Mouse (Mus musculus): Measurements from ENCODE around the gene Eif3c. TPM values are rescaled to one million over a fixed set of nuclear protein-coding genes. Genes with fewer than 3 reads are reported as not detected.

The Eif3c gene
- polyA plus RNA-seq, 1 experiment = 144 TPM

DNA sequence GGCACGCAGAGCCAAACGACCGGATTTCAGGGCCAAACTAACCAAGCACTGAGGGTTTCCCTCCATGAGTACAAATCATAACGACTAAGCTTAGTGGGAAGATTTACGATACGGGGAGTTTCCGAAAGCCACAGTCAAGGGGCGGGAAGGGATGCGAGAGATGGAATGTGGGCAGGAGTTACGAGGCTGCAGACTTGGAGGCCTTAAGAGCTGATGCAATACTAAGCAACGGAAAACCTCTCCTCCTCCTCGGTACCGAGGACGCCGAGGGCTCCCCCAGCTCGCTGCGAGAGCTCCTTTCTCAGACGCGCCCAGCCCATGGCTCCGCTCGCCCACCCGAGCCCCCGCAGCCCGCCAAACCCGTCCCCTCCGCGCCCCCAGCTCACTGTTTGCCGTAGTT is 518 bp downstream of the Eif3c start:
- Histone ChIP-seq H3K36me3 (ENCODE audit: control insufficient read depth, insufficient read depth, low read length) (peaks cover 3% of the 10 kb centered on the region; the same call in 1 of the 2 replicates), H3K4me1 (ENCODE audit: control insufficient read depth, insufficient read depth, low read length) (peaks cover 2% of the 10 kb centered on the region), H3K27ac (ENCODE audit: control insufficient read depth, insufficient read depth, low read depth, low read length) (peak overlapping the region; percentile 84), H3K27me3 (ENCODE audit: control insufficient read depth, insufficient read depth, low read length) (no peaks in the 10 kb centered on the region), H3K4me3 (ENCODE audit: control insufficient read depth, low read depth, low read length) (peak overlapping the region; percentile 97)
- TF ChIP-seq CTCF (IDR thresholded peaks at IDR 0.05; ENCODE audit: control insufficient read depth, insufficient read depth, insufficient replicate concordance, low read depth, low read length) (no peak), POLR2A (IDR thresholded peaks at IDR 0.05; ENCODE audit: control insufficient read depth, low read depth, low read length) (no peak)

DNA sequence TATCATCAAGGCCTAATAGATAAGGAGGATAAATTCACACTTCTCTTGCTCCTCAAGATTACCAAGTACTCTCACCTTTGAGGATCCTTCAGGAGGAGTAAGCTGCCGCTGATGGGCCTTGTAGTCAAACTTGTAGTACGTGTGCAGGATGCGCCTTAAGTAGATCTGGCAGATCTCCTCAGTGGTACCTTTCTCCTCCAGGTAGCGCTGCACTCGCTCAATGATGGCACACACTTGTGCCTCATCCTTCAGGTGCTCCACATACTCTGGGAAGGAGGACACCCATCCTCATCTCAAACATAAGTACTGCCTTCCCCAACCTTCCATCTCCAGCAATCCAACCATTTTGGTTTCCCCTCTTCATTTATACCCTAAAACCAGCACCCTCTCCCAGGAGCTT is 9.6 kb downstream of the Eif3c start:
- Histone ChIP-seq H3K36me3 (ENCODE audit: control insufficient read depth, insufficient read depth, low read length) (peaks cover 4% of the 10 kb centered on the region), H3K27me3 (ENCODE audit: control insufficient read depth, insufficient read depth, low read length) (no peaks in the 10 kb centered on the region), H3K4me3 (ENCODE audit: control insufficient read depth, low read depth, low read length) (no peak overlapping the region), H3K27ac (ENCODE audit: control insufficient read depth, insufficient read depth, low read depth, low read length) (no peak overlapping the region), H3K4me1 (ENCODE audit: control insufficient read depth, insufficient read depth, low read length) (no peaks in the 10 kb centered on the region)
- TF ChIP-seq CTCF (IDR thresholded peaks at IDR 0.05; ENCODE audit: control insufficient read depth, insufficient read depth, insufficient replicate concordance, low read depth, low read length) (no peak), POLR2A (IDR thresholded peaks at IDR 0.05; ENCODE audit: control insufficient read depth, low read depth, low read length) (no peak)

DNA sequence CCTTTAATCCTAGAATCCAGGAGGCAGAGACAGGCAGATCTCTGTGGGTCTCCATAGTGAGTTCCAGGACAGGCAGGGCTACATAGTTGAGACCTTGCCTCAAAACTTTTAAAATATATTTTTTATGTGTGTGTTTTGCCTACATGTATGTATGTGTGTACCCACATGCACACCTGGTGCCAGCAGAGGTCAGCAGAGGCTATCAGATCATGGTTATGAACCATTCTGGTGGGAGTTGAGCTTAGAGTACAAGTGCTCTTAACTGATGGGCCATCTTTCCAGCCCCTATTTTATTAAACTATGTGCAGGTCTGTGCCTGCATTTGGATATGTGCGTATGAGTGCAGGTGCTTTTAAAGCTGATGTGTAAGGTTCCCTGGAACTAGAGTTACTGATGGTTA is 11.4 kb downstream of the Eif3c start:
- Histone ChIP-seq H3K4me1 (ENCODE audit: control insufficient read depth, insufficient read depth, low read length) (no peaks in the 10 kb centered on the region), H3K4me3 (ENCODE audit: control insufficient read depth, low read depth, low read length) (no peak overlapping the region), H3K27ac (ENCODE audit: control insufficient read depth, insufficient read depth, low read depth, low read length) (no peak overlapping the region), H3K27me3 (ENCODE audit: control insufficient read depth, insufficient read depth, low read length) (no peaks in the 10 kb centered on the region), H3K36me3 (ENCODE audit: control insufficient read depth, insufficient read depth, low read length) (peaks cover 4% of the 10 kb centered on the region)
- no peak for TF ChIP-seq POLR2A (IDR thresholded peaks at IDR 0.05; ENCODE audit: control insufficient read depth, low read depth, low read length)
- no peak for TF ChIP-seq CTCF (IDR thresholded peaks at IDR 0.05; ENCODE audit: control insufficient read depth, insufficient read depth, insufficient replicate concordance, low read depth, low read length)

DNA sequence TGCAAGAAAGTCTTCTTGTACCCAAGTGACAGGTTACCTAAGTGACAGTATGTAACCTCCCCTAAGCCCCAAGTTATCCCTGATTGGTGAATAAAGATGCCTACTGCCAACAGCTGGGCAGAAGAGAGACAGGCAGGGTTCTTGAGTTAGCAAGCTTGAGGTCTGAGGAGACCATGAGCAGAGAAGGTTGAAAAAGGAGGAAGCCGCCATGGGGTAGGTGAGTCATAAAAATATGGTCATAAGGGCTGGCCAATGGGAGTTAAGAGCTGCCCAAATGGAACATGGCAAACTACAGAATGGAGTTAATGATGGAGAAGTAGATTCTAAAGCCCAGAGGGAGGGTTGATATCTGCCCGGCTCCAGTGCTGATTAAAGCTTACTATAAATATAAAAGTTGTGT is 20.6 kb downstream of the Eif3c start:
- Histone ChIP-seq H3K27ac (ENCODE audit: control insufficient read depth, insufficient read depth, low read depth, low read length) (no peak overlapping the region), H3K4me1 (ENCODE audit: control insufficient read depth, insufficient read depth, low read length) (no peaks in the 10 kb centered on the region), H3K27me3 (ENCODE audit: control insufficient read depth, insufficient read depth, low read length) (no peaks in the 10 kb centered on the region), H3K4me3 (ENCODE audit: control insufficient read depth, low read depth, low read length) (no peak overlapping the region), H3K36me3 (ENCODE audit: control insufficient read depth, insufficient read depth, low read length) (no peaks in the 10 kb centered on the region; the same call in none of the 2 replicates)
- TF ChIP-seq CTCF (IDR thresholded peaks at IDR 0.05; ENCODE audit: control insufficient read depth, insufficient read depth, insufficient replicate concordance, low read depth, low read length) (no peak), POLR2A (IDR thresholded peaks at IDR 0.05; ENCODE audit: control insufficient read depth, low read depth, low read length) (no peak)

DNA sequence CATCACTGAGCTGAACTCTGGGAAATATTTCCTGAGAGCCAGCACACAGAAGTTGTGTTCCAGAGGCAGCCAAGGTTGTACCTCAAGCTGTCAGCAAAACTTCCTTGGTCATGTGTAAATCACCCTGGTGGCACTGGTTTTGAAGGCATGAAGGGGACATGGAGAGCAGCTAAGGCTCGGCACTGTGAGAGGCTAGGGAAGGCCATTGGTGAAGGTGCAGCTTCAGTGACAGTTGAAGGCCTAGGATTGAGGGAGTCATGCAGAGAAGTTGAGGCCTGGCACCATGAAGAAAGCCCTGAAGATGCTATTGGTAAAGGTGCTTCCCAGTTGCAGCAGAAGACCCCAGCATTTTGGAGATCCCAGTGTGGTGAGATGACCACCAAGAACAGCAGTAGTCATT is 24.6 kb downstream of the Eif3c start:
- TF ChIP-seq CTCF (IDR thresholded peaks at IDR 0.05; ENCODE audit: control insufficient read depth, insufficient read depth, insufficient replicate concordance, low read depth, low read length) (no peak), POLR2A (IDR thresholded peaks at IDR 0.05; ENCODE audit: control insufficient read depth, low read depth, low read length) (no peak)
- Histone ChIP-seq H3K4me1 (ENCODE audit: control insufficient read depth, insufficient read depth, low read length) (0 out of 2 replicates have a peak, but pooled peaks cover 2% of the 10 kb centered on the region), H3K27ac (ENCODE audit: control insufficient read depth, insufficient read depth, low read depth, low read length) (no peak overlapping the region)

DNA sequence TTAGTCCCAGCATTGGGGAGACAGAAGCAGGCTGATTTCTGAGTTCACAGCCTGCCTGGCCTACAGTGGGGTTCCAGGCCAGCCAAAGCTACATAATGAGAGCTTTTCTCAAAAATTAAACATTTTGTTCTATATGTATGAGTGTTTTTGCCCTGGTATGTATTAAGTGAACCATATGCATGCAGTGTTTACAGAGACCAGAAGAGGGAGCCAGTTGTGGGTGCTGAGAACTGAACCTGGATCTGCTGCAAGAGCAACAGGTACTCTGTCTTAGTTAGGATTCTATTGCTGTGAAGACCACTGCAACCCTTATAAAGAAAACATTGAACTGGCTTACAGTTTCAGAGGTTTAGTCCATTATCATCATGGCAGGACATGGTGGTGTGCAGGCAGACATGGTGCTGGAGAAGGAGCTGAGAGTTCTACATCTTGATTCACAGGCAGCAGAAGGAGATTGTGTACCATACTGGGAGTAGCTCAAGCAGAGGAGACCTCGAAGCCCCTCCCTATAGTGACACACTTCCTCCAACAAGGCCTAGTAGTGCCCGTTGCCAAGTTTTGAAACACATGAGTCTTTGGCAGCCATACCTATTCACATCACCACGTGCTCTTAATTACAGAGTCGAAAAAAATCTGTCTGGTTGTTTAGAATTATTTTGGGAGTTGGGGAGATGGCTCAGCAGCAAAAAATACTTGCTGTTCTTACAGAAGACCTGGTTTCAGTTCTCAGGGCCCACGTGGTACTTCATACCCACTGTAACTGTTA is 28.2 kb downstream of the Eif3c start:
- no peak overlapping the region for H3K4me3 ChIP-seq (ENCODE audit: control insufficient read depth, low read depth, low read length)
- peaks cover 10% of the 10 kb centered on the region for H3K4me1 ChIP-seq (ENCODE audit: control insufficient read depth, insufficient read depth, low read length)
- no peak overlapping the region for H3K27ac ChIP-seq (ENCODE audit: control insufficient read depth, insufficient read depth, low read depth, low read length)
- TF ChIP-seq CTCF (IDR thresholded peaks at IDR 0.05; ENCODE audit: control insufficient read depth, insufficient read depth, insufficient replicate concordance, low read depth, low read length) (no peak), POLR2A (IDR thresholded peaks at IDR 0.05; ENCODE audit: control insufficient read depth, low read depth, low read length) (no peak)
- peaks cover 2% of the 10 kb centered on the region; the same call in 1 of the 2 replicates for H3K27me3 ChIP-seq (ENCODE audit: control insufficient read depth, insufficient read depth, low read length)
- no peaks in the 10 kb centered on the region for H3K36me3 ChIP-seq (ENCODE audit: control insufficient read depth, insufficient read depth, low read length)

More for the DNA sequence above, 24.6 kb downstream of the Eif3c start:
- Histone ChIP-seq H3K4me3 (ENCODE audit: control insufficient read depth, low read depth, low read length) (no peak overlapping the region), H3K27me3 (ENCODE audit: control insufficient read depth, insufficient read depth, low read length) (no peaks in the 10 kb centered on the region), H3K36me3 (ENCODE audit: control insufficient read depth, insufficient read depth, low read length) (no peaks in the 10 kb centered on the region; the same call in 1 of the 2 replicates)

DNA sequence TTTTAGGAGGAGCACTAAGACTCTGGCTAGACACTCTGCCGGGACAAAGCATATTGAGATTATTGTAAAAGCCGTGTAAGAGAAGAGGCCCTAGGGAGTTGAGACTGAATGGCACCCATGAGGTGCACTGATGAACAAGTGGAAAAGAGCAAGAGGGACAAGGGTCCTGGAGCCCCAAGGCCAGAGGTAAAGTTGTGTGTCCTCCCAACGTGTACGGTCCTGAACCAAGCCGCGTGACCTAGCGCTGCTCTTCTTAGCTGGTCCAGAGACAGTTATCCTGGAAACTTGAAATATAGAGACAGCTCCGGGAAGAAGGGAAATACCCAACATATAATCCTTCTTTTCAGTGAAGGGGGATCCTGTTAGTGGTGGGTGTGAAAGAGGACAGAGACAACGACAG is 29.7 kb downstream of the Eif3c start:
- peak overlapping the region; percentile 29 for H3K4me3 ChIP-seq (ENCODE audit: control insufficient read depth, low read depth, low read length)
- H3K4me1 ChIP-seq (ENCODE audit: control insufficient read depth, insufficient read depth, low read length) = peaks cover 10% of the 10 kb centered on the region
- TF ChIP-seq CTCF (IDR thresholded peaks at IDR 0.05; ENCODE audit: control insufficient read depth, insufficient read depth, insufficient replicate concordance, low read depth, low read length) (no peak), POLR2A (IDR thresholded peaks at IDR 0.05; ENCODE audit: control insufficient read depth, low read depth, low read length) (no peak)
- H3K36me3 ChIP-seq (ENCODE audit: control insufficient read depth, insufficient read depth, low read length) = no peaks in the 10 kb centered on the region
- no peak overlapping the region for H3K27ac ChIP-seq (ENCODE audit: control insufficient read depth, insufficient read depth, low read depth, low read length)
- peaks cover 2% of the 10 kb centered on the region; the same call in 1 of the 2 replicates for H3K27me3 ChIP-seq (ENCODE audit: control insufficient read depth, insufficient read depth, low read length)

Data from testis, adult 2 months (tissue).